Mouse (Mus musculus) heart, postnatal 0 days (tissue): Measurements from ENCODE around the gene Helq.

ENCODE experiments used
- CTCF ChIP-seq: IDR thresholded peaks from 2 replicates; pipeline ENCODE4 v1.5.1; 2016; ENCODE audit warnings: antibody characterized with exemption, control low read depth, low read depth
- EP300 ChIP-seq: IDR thresholded peaks from 2 replicates; pipeline ENCODE4 v1.6.1; 2016; ENCODE audit warnings: antibody characterized with exemption, low read depth

- TF ChIP-seq EP300 (no peak), CTCF (no peak)
Observed at GRCm38 (mm10) chr5:100844485-100844884, 46.1 kb upstream of the Helq start.
